Mouse (Mus musculus): ENCODE measurements at regions not wholly inside any gene's neighbourhood (a gene's known extent, or its start where the extent isn't known, plus 50 kb on each side); places are given as distances from the start of the nearest gene placed in this dataset.

DNA sequence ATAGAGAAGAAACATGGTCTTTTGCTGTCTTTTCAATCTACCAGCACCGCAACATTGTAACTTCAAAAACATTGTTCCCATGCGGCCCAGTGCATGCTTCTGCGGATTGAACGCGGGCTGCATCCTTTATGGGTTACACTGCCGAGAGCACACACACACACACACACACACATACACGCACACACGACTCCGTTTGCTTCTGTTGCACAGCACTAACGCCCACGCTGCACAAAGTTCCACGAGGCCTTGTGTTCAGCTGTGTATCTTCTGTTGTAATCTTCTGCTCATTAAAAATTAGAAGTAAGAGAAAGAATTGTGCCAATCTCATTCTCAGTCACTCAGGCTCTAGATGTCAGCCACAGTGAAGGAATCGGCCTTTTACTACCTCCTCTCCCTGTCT lies 594.8 kb upstream of the Fbxo33 start:
- Histone ChIP-seq H3K27me3 (ENCODE audit: control insufficient read depth in 1 of 2, insufficient read depth in 2 of 2, low read length in 2 of 2) (no peaks in the 10 kb centered on the region), H3K4me3 (ENCODE audit: control insufficient read depth in 1 of 2, insufficient read depth in 1 of 2, low read depth in 2 of 2, low read length in 2 of 2) (no peak overlapping the region), H3K36me3 (ENCODE audit: control insufficient read depth in 1 of 2, insufficient read depth in 2 of 2, low read length in 2 of 2) (no peaks in the 10 kb centered on the region), H3K9me3 (replicated peaks; ENCODE audit: insufficient read depth, low read length) (no peaks in the 10 kb centered on the region), H3K27ac (ENCODE audit: control insufficient read depth, low read depth, low read length) (no peak overlapping the region), H3K79me2 (ENCODE audit: control insufficient read depth, insufficient read depth, low read length, poor library complexity) (no peaks in the 10 kb centered on the region), H3K9ac (ENCODE audit: control insufficient read depth, low read depth, low read length, poor library complexity, severe bottlenecking) (no peak overlapping the region), H3K4me1 (ENCODE audit: control insufficient read depth in 1 of 2, insufficient read depth in 2 of 2, low read length in 2 of 2) (no peaks in the 10 kb centered on the region)
- no peak for TF ChIP-seq E2F4 (IDR thresholded peaks at IDR 0.05; ENCODE audit: borderline replicate concordance, low read depth, low read length)
- TF ChIP-seq SIN3A (IDR thresholded peaks at IDR 0.05; ENCODE audit: low read length): no peak
- TF ChIP-seq JUND (IDR thresholded peaks at IDR 0.05; ENCODE audit: low read depth, low read length): no peak
- TF ChIP-seq ZNF384 (IDR thresholded peaks at IDR 0.05; ENCODE audit: low read depth, low read length): no peak
- TF ChIP-seq MAFK (IDR thresholded peaks at IDR 0.05; ENCODE audit: borderline replicate concordance, low read depth, low read length): no peak
- no peak for TF ChIP-seq CHD2 (IDR thresholded peaks at IDR 0.05; ENCODE audit: low read length)
- no peak for TF ChIP-seq MXI1 (IDR thresholded peaks at IDR 0.05; ENCODE audit: low read depth, low read length)
- no peak for TF ChIP-seq RCOR1 (IDR thresholded peaks at IDR 0.05; ENCODE audit: low read depth, low read length)
- TF ChIP-seq UBTF (IDR thresholded peaks at IDR 0.05; ENCODE audit: borderline replicate concordance, insufficient read depth, low read depth, low read length): no peak
- no peak for DNase-seq (ENCODE audit: low read depth, low spot score)

DNA sequence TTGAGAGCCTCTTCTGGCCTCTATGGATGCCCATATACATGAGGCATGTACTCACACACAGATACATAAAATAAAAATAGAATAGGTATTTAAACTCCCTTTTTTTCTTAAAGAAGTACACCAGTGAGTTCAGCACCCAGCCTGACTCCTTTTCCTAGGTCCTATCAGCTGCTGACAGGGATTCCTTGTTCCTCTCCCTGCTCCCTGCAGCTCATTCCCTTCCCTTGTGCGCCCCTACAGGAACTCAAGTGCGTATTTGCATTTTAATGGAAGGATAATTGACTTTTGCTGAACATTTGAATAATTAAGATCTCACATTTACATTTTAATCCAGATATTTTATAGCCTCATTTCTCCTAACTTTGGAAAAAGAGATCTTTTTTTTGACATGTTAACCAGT lies 589.7 kb upstream of the Fbxo33 start:
- Histone ChIP-seq H3K9ac (ENCODE audit: control insufficient read depth, low read depth, low read length, poor library complexity, severe bottlenecking) (no peak overlapping the region), H3K27me3 (ENCODE audit: control insufficient read depth in 1 of 2, insufficient read depth in 2 of 2, low read length in 2 of 2) (no peaks in the 10 kb centered on the region), H3K4me3 (ENCODE audit: control insufficient read depth in 1 of 2, insufficient read depth in 1 of 2, low read depth in 2 of 2, low read length in 2 of 2) (no peak overlapping the region), H3K36me3 (ENCODE audit: control insufficient read depth in 1 of 2, insufficient read depth in 2 of 2, low read length in 2 of 2) (no peaks in the 10 kb centered on the region), H3K4me1 (ENCODE audit: control insufficient read depth in 1 of 2, insufficient read depth in 2 of 2, low read length in 2 of 2) (no peaks in the 10 kb centered on the region), H3K9me3 (replicated peaks; ENCODE audit: insufficient read depth, low read length) (no peaks in the 10 kb centered on the region), H3K79me2 (ENCODE audit: control insufficient read depth, insufficient read depth, low read length, poor library complexity) (no peaks in the 10 kb centered on the region), H3K27ac (ENCODE audit: control insufficient read depth, low read depth, low read length) (no peak overlapping the region)
- TF ChIP-seq USF2 (IDR thresholded peaks at IDR 0.05; ENCODE audit: borderline replicate concordance in 1 of 2, insufficient read depth in 1 of 2, low read depth in 1 of 2, low read length in 2 of 2): no peak
- TF ChIP-seq CHD1 (IDR thresholded peaks at IDR 0.05; ENCODE audit: low read depth, low read length): no peak
- no peak for TF ChIP-seq MYB (IDR thresholded peaks at IDR 0.05; ENCODE audit: low read depth, low read length)
- TF ChIP-seq ZNF384 (IDR thresholded peaks at IDR 0.05; ENCODE audit: low read depth, low read length): no peak
- TF ChIP-seq SIN3A (IDR thresholded peaks at IDR 0.05; ENCODE audit: low read length): no peak
- no peak for TF ChIP-seq ETS1 (IDR thresholded peaks at IDR 0.05; ENCODE audit: low read depth, low read length)
- TF ChIP-seq ZC3H11A (IDR thresholded peaks at IDR 0.05; ENCODE audit: low read depth, low read length): no peak
- TF ChIP-seq RAD21 (IDR thresholded peaks at IDR 0.05; ENCODE audit: low read depth, low read length): no peak
- TF ChIP-seq MXI1 (IDR thresholded peaks at IDR 0.05; ENCODE audit: low read depth, low read length): no peak
- no peak for TF ChIP-seq ELF1 (IDR thresholded peaks at IDR 0.05; ENCODE audit: low read depth, low read length)
- TF ChIP-seq E2F4 (IDR thresholded peaks at IDR 0.05; ENCODE audit: borderline replicate concordance, low read depth, low read length): no peak
- TF ChIP-seq GABPA (IDR thresholded peaks at IDR 0.05; ENCODE audit: low read depth, low read length): no peak
- TF ChIP-seq JUND (IDR thresholded peaks at IDR 0.05; ENCODE audit: low read depth, low read length): no peak
- TF ChIP-seq MAX (IDR thresholded peaks at IDR 0.05; ENCODE audit: low read length): no peak
- no peak for TF ChIP-seq TCF12 (IDR thresholded peaks at IDR 0.05; ENCODE audit: low read depth, low read length)
- no peak for TF ChIP-seq BHLHE40 (IDR thresholded peaks at IDR 0.05; ENCODE audit: borderline replicate concordance, low read depth, low read length)
- no peak for TF ChIP-seq GATA1 (IDR thresholded peaks at IDR 0.05; ENCODE audit: low read depth, low read length)
- no peak for TF ChIP-seq ZMIZ1 (IDR thresholded peaks at IDR 0.05; ENCODE audit: low read depth, low read length)
- TF ChIP-seq EP300 (IDR thresholded peaks at IDR 0.05; ENCODE audit: low read depth in 1 of 2, low read length in 2 of 2): no peak
- DNase-seq (ENCODE audit: low read depth, low spot score): no peak

Measured in MEL (cell line).